Mouse (Mus musculus): Measurements from ENCODE around the gene Map6. TPM values are rescaled to one million over a fixed set of nuclear protein-coding genes. Genes with fewer than 3 reads are reported as not detected.

Map6 gene
- polyA plus RNA-seq, 1 experiment from 2014 or later: 5.0 TPM

DNA sequence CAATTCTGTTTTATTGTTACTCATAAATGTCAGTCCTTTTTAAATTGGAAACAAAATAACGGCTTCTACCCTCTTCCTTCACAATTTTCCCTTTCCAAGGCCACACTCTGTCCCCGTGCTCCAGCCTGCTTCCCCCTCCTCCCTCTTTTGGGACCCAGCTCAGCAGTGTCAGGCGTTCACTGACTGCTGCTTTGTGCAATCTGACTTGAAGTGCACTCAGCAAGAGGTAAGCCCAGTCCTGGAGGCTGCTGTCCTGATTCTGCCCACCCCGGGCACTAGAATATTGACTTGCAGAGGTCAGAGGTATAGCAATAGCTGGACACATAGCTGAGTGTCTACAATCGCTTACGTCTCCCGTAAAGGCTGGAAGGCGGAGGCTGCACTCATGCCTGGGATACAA, 46.0 kb downstream of the Map6 start:
- ATAC-seq (ENCODE audit: insufficient read depth, low FRiP score): no peak
- Histone ChIP-seq H3K4me1 (ENCODE audit: control insufficient read depth, insufficient read depth, low read length) (peaks cover 9% of the 10 kb centered on the region; the same call in 1 of the 2 replicates), H3K36me3 (ENCODE audit: control insufficient read depth, insufficient read depth, low read length) (no peaks in the 10 kb centered on the region), H3K27ac (ENCODE audit: low read length) (no peak overlapping the region), H3K4me3 (replicated peaks; ENCODE audit: low read length) (no peak overlapping the region), H3K4me2 (ENCODE audit: low read depth, low read length) (no peak overlapping the region), H3K27me3 (ENCODE audit: control insufficient read depth, insufficient read depth, low read length) (no peaks in the 10 kb centered on the region), H3K9ac (ENCODE audit: low read length) (no peak overlapping the region), H3K9me3 (replicated peaks; ENCODE audit: control insufficient read depth, low read length) (no peaks in the 10 kb centered on the region)
- WGBS: 67% methylated on average over 8 of the region's 8 CpGs

DNA sequence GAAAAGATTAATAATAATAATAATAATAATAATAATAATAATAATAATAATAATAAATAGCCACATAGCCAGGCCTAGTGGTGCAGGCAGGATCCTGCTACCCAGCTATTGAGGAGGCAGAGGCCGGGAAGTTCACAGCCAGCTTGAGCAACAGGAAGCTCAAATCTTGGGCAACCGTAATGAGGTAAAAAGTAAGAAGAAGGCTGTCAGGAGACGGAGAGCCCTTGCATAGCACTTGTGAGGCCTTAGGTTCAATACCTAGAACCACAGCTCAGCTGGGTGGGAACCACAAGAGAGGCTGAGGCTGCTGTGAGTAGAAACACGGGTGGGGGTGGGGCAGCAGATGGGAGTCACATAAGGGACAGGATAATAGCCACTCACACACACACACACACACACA, 47.3 kb downstream of the Map6 start:
- Histone ChIP-seq H3K27me3 (ENCODE audit: control insufficient read depth, insufficient read depth, low read length) (no peaks in the 10 kb centered on the region), H3K9me3 (replicated peaks; ENCODE audit: control insufficient read depth, low read length) (no peaks in the 10 kb centered on the region), H3K9ac (ENCODE audit: low read length) (no peak overlapping the region), H3K27ac (ENCODE audit: low read length) (no peak overlapping the region), H3K36me3 (ENCODE audit: control insufficient read depth, insufficient read depth, low read length) (no peaks in the 10 kb centered on the region), H3K4me2 (ENCODE audit: low read depth, low read length) (no peak overlapping the region), H3K4me1 (ENCODE audit: control insufficient read depth, insufficient read depth, low read length) (peaks cover 9% of the 10 kb centered on the region; the same call in 1 of the 2 replicates), H3K4me3 (replicated peaks; ENCODE audit: low read length) (no peak overlapping the region)
- no peak for ATAC-seq (ENCODE audit: insufficient read depth, low FRiP score)
- WGBS: 75% methylated on average over 4 of the region's 4 CpGs

DNA sequence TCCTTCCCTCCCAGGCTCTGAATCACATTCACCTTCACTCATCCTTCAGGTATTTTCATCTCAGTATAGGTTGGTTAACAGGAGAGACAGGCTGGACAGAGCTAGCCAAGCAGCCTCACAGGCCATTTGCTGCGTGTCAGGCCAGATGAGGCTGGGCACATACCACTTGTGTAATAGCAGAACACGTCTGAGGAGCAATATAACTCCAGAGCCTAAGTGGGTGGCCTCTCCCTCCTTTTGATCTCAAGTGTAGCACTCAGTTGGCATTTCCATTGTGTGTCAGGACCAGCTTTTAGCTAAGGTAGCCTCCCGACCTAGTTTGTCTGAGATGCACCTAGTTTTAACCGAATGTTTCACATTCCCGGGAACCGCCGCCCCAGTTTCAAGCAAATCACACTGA, 49.0 kb downstream of the Map6 start:
- H3K9me3 ChIP-seq (replicated peaks; ENCODE audit: control insufficient read depth, low read length): no peaks in the 10 kb centered on the region
- WGBS: 67% methylated on average over 7 of the region's 7 CpGs

DNA sequence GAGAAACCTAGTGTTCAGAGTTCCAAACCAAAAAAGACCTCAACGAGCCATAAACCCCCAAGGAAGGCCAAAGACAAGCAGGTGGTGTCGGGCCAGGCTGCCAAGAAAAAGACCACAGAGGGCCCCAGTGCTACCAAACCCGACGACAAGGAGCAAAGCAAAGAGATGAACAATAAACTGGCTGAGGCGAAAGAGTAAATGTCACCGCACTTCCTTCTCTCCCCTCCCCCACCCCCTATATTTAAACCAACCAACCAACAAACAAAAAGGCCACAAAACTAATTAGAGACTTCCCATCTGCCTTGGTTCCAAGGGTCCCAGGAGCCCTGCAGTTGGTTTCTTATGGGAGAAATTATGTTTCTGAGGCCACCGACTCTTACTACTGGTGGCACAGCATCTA, 50.2 kb downstream of the Map6 start:
- H3K27me3 ChIP-seq (ENCODE audit: control insufficient read depth, insufficient read depth, low read length): no peaks in the 10 kb centered on the region
- H3K36me3 ChIP-seq (ENCODE audit: control insufficient read depth, insufficient read depth, low read length): no peaks in the 10 kb centered on the region
- ATAC-seq (ENCODE audit: insufficient read depth, low FRiP score): no peak
- no peak overlapping the region for H3K27ac ChIP-seq (ENCODE audit: low read length)
- no peak overlapping the region for H3K4me3 ChIP-seq (replicated peaks; ENCODE audit: low read length)
- H3K9ac ChIP-seq (ENCODE audit: low read length): no peak overlapping the region
- WGBS: 61% methylated on average over 7 of the region's 7 CpGs
- 0 out of 2 replicates have a peak, but pooled peaks cover 13% of the 10 kb centered on the region for H3K4me1 ChIP-seq (ENCODE audit: control insufficient read depth, insufficient read depth, low read length)
- H3K4me2 ChIP-seq (ENCODE audit: low read depth, low read length): no peak overlapping the region
- no peaks in the 10 kb centered on the region for H3K9me3 ChIP-seq (replicated peaks; ENCODE audit: control insufficient read depth, low read length)

More for the DNA sequence above, 49.0 kb downstream of the Map6 start:
- no peak for ATAC-seq (ENCODE audit: insufficient read depth, low FRiP score)
- Histone ChIP-seq H3K27ac (ENCODE audit: low read length) (no peak overlapping the region), H3K36me3 (ENCODE audit: control insufficient read depth, insufficient read depth, low read length) (no peaks in the 10 kb centered on the region), H3K4me2 (ENCODE audit: low read depth, low read length) (no peak overlapping the region), H3K9ac (ENCODE audit: low read length) (no peak overlapping the region), H3K4me1 (ENCODE audit: control insufficient read depth, insufficient read depth, low read length) (peaks cover 18% of the 10 kb centered on the region; the same call in 1 of the 2 replicates), H3K4me3 (replicated peaks; ENCODE audit: low read length) (no peak overlapping the region), H3K27me3 (ENCODE audit: control insufficient read depth, insufficient read depth, low read length) (no peaks in the 10 kb centered on the region)

- no peak for ATAC-seq (ENCODE audit: insufficient read depth, low FRiP score)
- no peak overlapping the region for H3K4me2 ChIP-seq (ENCODE audit: low read depth, low read length)
Measured at GRCm38 (mm10) chr7:99320524-99320923, 53.3 kb downstream of the Map6 start.

GRCm38 (mm10) chr7:99322691-99323320, 55.6 kb downstream of the Map6 start:
- no peak overlapping the region for H3K27ac ChIP-seq (ENCODE audit: low read length)
- H3K9me3 ChIP-seq (replicated peaks; ENCODE audit: control insufficient read depth, low read length): no peaks in the 10 kb centered on the region
- no peak overlapping the region for H3K4me3 ChIP-seq (replicated peaks; ENCODE audit: low read length)
- 77% methylated on average over 6 of the region's 6 CpGs for WGBS
- no peak overlapping the region for H3K4me2 ChIP-seq (ENCODE audit: low read depth, low read length)
- H3K36me3 ChIP-seq (ENCODE audit: control insufficient read depth, insufficient read depth, low read length): no peaks in the 10 kb centered on the region
- H3K27me3 ChIP-seq (ENCODE audit: control insufficient read depth, insufficient read depth, low read length): no peaks in the 10 kb centered on the region
- ATAC-seq (ENCODE audit: insufficient read depth, low FRiP score): no peak
- H3K9ac ChIP-seq (ENCODE audit: low read length): no peak overlapping the region
- 0 out of 2 replicates have a peak, but pooled peaks cover 10% of the 10 kb centered on the region for H3K4me1 ChIP-seq (ENCODE audit: control insufficient read depth, insufficient read depth, low read length)

More at GRCm38 (mm10) chr7:99320524-99320923, 53.3 kb downstream of the Map6 start:
- H3K9me3 ChIP-seq (replicated peaks; ENCODE audit: control insufficient read depth, low read length): no peaks in the 10 kb centered on the region
- H3K27me3 ChIP-seq (ENCODE audit: control insufficient read depth, insufficient read depth, low read length): no peaks in the 10 kb centered on the region
- no peak overlapping the region for H3K9ac ChIP-seq (ENCODE audit: low read length)
- no peak overlapping the region for H3K4me3 ChIP-seq (replicated peaks; ENCODE audit: low read length)
- no peak overlapping the region for H3K27ac ChIP-seq (ENCODE audit: low read length)
- WGBS: 38% methylated on average over 14 of the region's 14 CpGs
- H3K4me1 ChIP-seq (ENCODE audit: control insufficient read depth, insufficient read depth, low read length): 0 out of 2 replicates have a peak, but pooled peaks cover 10% of the 10 kb centered on the region
- H3K36me3 ChIP-seq (ENCODE audit: control insufficient read depth, insufficient read depth, low read length): no peaks in the 10 kb centered on the region

- Histone ChIP-seq H3K4me2 (ENCODE audit: low read depth, low read length) (no peak overlapping the region), H3K4me1 (ENCODE audit: control insufficient read depth, insufficient read depth, low read length) (0 out of 2 replicates have a peak, but pooled peaks cover 10% of the 10 kb centered on the region), H3K9me3 (replicated peaks; ENCODE audit: control insufficient read depth, low read length) (no peaks in the 10 kb centered on the region), H3K9ac (ENCODE audit: low read length) (no peak overlapping the region), H3K36me3 (ENCODE audit: control insufficient read depth, insufficient read depth, low read length) (no peaks in the 10 kb centered on the region), H3K27me3 (ENCODE audit: control insufficient read depth, insufficient read depth, low read length) (no peaks in the 10 kb centered on the region), H3K4me3 (replicated peaks; ENCODE audit: low read length) (no peak overlapping the region), H3K27ac (ENCODE audit: low read length) (no peak overlapping the region)
- WGBS: 86% methylated on average over 9 of the region's 9 CpGs
- ATAC-seq (ENCODE audit: insufficient read depth, low FRiP score): no peak
Measured at GRCm38 (mm10) chr7:99323321-99323700, 56.1 kb downstream of the Map6 start.

DNA sequence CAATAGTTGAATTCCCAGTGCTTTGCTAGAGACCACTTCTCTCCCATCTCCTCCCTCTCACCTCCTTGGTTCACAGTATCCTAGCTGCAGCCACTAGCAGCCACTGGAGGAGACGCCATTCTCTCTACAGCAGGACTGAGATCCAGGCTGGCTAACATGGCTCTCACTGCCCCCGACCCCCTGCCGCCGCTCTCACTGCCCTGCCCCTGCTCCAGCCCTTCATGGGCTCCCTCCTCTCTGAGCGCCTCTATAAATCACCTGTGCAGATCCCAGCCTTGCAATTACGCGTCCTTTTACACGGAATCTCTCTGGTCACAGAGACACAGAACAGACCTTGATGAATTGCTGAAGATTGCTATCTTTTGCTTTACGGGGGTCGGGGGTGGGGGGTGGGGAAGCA, 57.6 kb downstream of the Map6 start:
- Histone ChIP-seq H3K27ac (ENCODE audit: low read length) (no peak overlapping the region), H3K4me1 (ENCODE audit: control insufficient read depth, insufficient read depth, low read length) (0 out of 2 replicates have a peak, but pooled peaks cover 10% of the 10 kb centered on the region), H3K4me2 (ENCODE audit: low read depth, low read length) (no peak overlapping the region), H3K9me3 (replicated peaks; ENCODE audit: control insufficient read depth, low read length) (no peaks in the 10 kb centered on the region), H3K9ac (ENCODE audit: low read length) (no peak overlapping the region), H3K4me3 (replicated peaks; ENCODE audit: low read length) (no peak overlapping the region), H3K27me3 (ENCODE audit: control insufficient read depth, insufficient read depth, low read length) (no peaks in the 10 kb centered on the region), H3K36me3 (ENCODE audit: control insufficient read depth, insufficient read depth, low read length) (no peaks in the 10 kb centered on the region)
- 16% methylated on average over 10 of the region's 10 CpGs for WGBS
- no peak for ATAC-seq (ENCODE audit: insufficient read depth, low FRiP score)

- Histone ChIP-seq H3K9me3 (replicated peaks; ENCODE audit: control insufficient read depth, low read length) (no peaks in the 10 kb centered on the region), H3K4me3 (replicated peaks; ENCODE audit: low read length) (no peak overlapping the region), H3K9ac (ENCODE audit: low read length) (no peak overlapping the region), H3K36me3 (ENCODE audit: control insufficient read depth, insufficient read depth, low read length) (no peaks in the 10 kb centered on the region), H3K27ac (ENCODE audit: low read length) (no peak overlapping the region), H3K4me1 (ENCODE audit: control insufficient read depth, insufficient read depth, low read length) (0 out of 2 replicates have a peak, but pooled peaks cover 2% of the 10 kb centered on the region), H3K4me2 (ENCODE audit: low read depth, low read length) (no peak overlapping the region), H3K27me3 (ENCODE audit: control insufficient read depth, insufficient read depth, low read length) (no peaks in the 10 kb centered on the region)
- WGBS: 60% methylated on average over 6 of the region's 6 CpGs
- no peak for ATAC-seq (ENCODE audit: insufficient read depth, low FRiP score)
Measured at GRCm38 (mm10) chr7:99326128-99326527, 58.9 kb downstream of the Map6 start.
